Comparison of ENCODE assay signal across 30 mouse cellular contexts in the genomic region with DNA sequence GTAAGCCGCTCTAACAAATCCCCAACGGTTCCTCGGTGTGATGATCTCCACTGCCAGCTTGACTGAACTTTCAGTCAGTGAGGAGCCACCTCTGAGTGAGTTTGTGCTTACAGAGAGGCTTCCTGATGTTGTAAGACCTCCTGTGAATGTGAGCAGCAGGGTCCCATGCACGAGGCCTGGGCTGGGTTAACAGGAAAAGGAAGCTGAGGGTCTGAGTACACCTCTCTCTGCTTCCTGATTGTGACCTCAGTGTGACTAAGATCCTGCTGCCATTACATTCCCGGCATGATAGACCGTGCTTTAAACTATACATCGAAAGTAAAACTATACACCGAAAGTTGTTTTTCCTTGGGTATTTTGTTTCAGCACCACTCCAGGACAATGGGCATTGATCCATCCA. TPM values are rescaled to one million over a fixed set of nuclear protein-coding genes. Genes with fewer than 3 reads are reported as not detected.
A peak's percentile ranks its signal among the peaks of the same experiment; 100 is the strongest.
DNase-seq lines count a peak whose midpoint lies in the region; ATAC-seq and TF ChIP-seq lines count a peak whose summit lies in the region.
"Had no signal": no experiment of that assay in that cellular context is flagged by ENCODE, and none has a peak within 500 bp of the region (broad histone marks: within the 10 kb centered on the region; RNA-seq: fewer than 3 reads in every experiment).

No protein-coding gene starts in this region.

- no peak for TF ChIP-seq EP300 in liver, postnatal 0 days (IDR thresholded peaks at IDR 0.05; ENCODE audit: low read depth)
- TF ChIP-seq EP300 in lung, postnatal 0 days (IDR thresholded peaks at IDR 0.05) = no peak

- ATAC-seq in liver, postnatal 0 days = peak; percentile 40; the same call in 1 of the 2 replicates
- no peak for ATAC-seq in liver, embryonic 11.5 days (replicated peaks; ENCODE audit: low FRiP score)
- ATAC-seq in lung, postnatal 0 days = peak; percentile 62
- peak; percentile 69 for ATAC-seq in common myeloid progenitor, adult 5-6 weeks (replicated peaks; ENCODE audit: low read depth, poor library complexity, severe bottlenecking)
- ATAC-seq in megakaryocyte, adult 5-6 weeks (ENCODE audit: poor library complexity, severe bottlenecking) = peak; percentile 56
- ATAC-seq: CD4-positive, CD25-positive, alpha-beta regulatory T cell, adult 4 months; forebrain, embryonic 13.5 days; forebrain, embryonic 16.5 days had no signal

- H3K9me3 ChIP-seq in liver, postnatal 0 days (ENCODE audit: low read length) = no peaks in the 10 kb centered on the region
- H3K9me3 ChIP-seq in liver, embryonic 11.5 days (ENCODE audit: control insufficient read depth, low read length) = no peaks in the 10 kb centered on the region
- no peaks in the 10 kb centered on the region for H3K9me3 ChIP-seq in lung, postnatal 0 days (ENCODE audit: low read length)
- H3K9me3 ChIP-seq: forebrain, embryonic 10.5 days; forebrain, embryonic 13.5 days; heart, embryonic 12.5 days; heart, embryonic 15.5 days; hindbrain, embryonic 15.5 days had no signal

- H3K9ac ChIP-seq in liver, postnatal 0 days (replicated peaks) = no peak overlapping the region
- H3K9ac ChIP-seq in liver, embryonic 11.5 days (ENCODE audit: low read depth, low read length) = no peak overlapping the region
- no peak overlapping the region for H3K9ac ChIP-seq in lung, postnatal 0 days (replicated peaks; ENCODE audit: low read depth)
- H3K9ac ChIP-seq: forebrain, embryonic 13.5 days; heart, embryonic 12.5 days; heart, embryonic 15.5 days; hindbrain, embryonic 15.5 days had no signal

- no peak overlapping the region for H3K4me2 ChIP-seq in liver, postnatal 0 days (ENCODE audit: low read depth, low read length)
- no peak overlapping the region for H3K4me2 ChIP-seq in liver, embryonic 11.5 days
- H3K4me2 ChIP-seq in lung, postnatal 0 days (replicated peaks; ENCODE audit: low read depth, low read length) = no peak overlapping the region
- H3K4me2 ChIP-seq: forebrain, embryonic 13.5 days; heart, embryonic 12.5 days; heart, embryonic 15.5 days; hindbrain, embryonic 15.5 days had no signal

- no peak overlapping the region for H3K4me3 ChIP-seq in liver, postnatal 0 days (ENCODE audit: low read depth, low read length)
- H3K4me3 ChIP-seq in liver, embryonic 11.5 days (ENCODE audit: low read depth, low read length) = no peak overlapping the region
- H3K4me3 ChIP-seq in lung, postnatal 0 days (ENCODE audit: low read depth, low read length) = no peak overlapping the region
- H3K4me3 ChIP-seq: forebrain, embryonic 10.5 days; forebrain, embryonic 13.5 days; gastrocnemius, adult 2 months; heart, embryonic 12.5 days; heart, embryonic 15.5 days; hindbrain, embryonic 15.5 days had no signal

- H3K27ac ChIP-seq in liver, postnatal 0 days (ENCODE audit: low read depth) = 0 out of 2 replicates have a peak overlapping the region, but pooled peaks have one; percentile 4
- H3K27ac ChIP-seq in liver, embryonic 11.5 days (ENCODE audit: low read depth, low read length) = no peak overlapping the region
- H3K27ac ChIP-seq in lung, postnatal 0 days (ENCODE audit: low read length) = no peak overlapping the region
- H3K27ac ChIP-seq: forebrain, embryonic 10.5 days; forebrain, embryonic 13.5 days; gastrocnemius, adult 2 months; heart, embryonic 15.5 days; hindbrain, embryonic 15.5 days had no signal

- no peaks in the 10 kb centered on the region for H3K36me3 ChIP-seq in liver, postnatal 0 days (replicated peaks; ENCODE audit: insufficient read depth, low read length)
- H3K36me3 ChIP-seq in liver, embryonic 11.5 days (ENCODE audit: control insufficient read depth, insufficient read depth, low read length) = no peaks in the 10 kb centered on the region
- no peaks in the 10 kb centered on the region for H3K36me3 ChIP-seq in lung, postnatal 0 days (ENCODE audit: insufficient read depth, low read length)
- H3K36me3 ChIP-seq: forebrain, embryonic 10.5 days; heart, embryonic 12.5 days; heart, embryonic 15.5 days; hindbrain, embryonic 15.5 days had no signal

- WGBS in liver, postnatal 0 days (ENCODE audit: insufficient replicate concordance) = 52% methylated on average over 8 of the region's 8 CpGs
- 57% methylated on average over 8 of the region's 8 CpGs for WGBS in liver, embryonic 11.5 days
- 62% methylated on average over 8 of the region's 8 CpGs for WGBS in lung, postnatal 0 days

- peaks cover 2% of the 10 kb centered on the region; the same call in 1 of the 2 replicates for H3K4me1 ChIP-seq in liver, postnatal 0 days (ENCODE audit: insufficient read depth)
- no peaks in the 10 kb centered on the region for H3K4me1 ChIP-seq in liver, embryonic 11.5 days (replicated peaks; ENCODE audit: control insufficient read depth, insufficient read depth, low read length)
- no peaks in the 10 kb centered on the region for H3K4me1 ChIP-seq in lung, postnatal 0 days (ENCODE audit: insufficient read depth, low read depth, low read length)
- H3K4me1 ChIP-seq: forebrain, embryonic 10.5 days; forebrain, embryonic 13.5 days; heart, embryonic 12.5 days; heart, embryonic 15.5 days; hindbrain, embryonic 15.5 days had no signal

- no peaks in the 10 kb centered on the region for H3K27me3 ChIP-seq in liver, postnatal 0 days (ENCODE audit: insufficient read depth, low read length)
- no peaks in the 10 kb centered on the region for H3K27me3 ChIP-seq in liver, embryonic 11.5 days (replicated peaks; ENCODE audit: control insufficient read depth, insufficient read depth, low read length)
- H3K27me3 ChIP-seq in lung, postnatal 0 days (replicated peaks; ENCODE audit: insufficient read depth, low read length) = no peaks in the 10 kb centered on the region
- H3K27me3 ChIP-seq: forebrain, embryonic 13.5 days; heart, embryonic 15.5 days; hindbrain, embryonic 15.5 days had no signal

- no peak for DNase-seq in liver, postnatal 0 days
- DNase-seq in liver, embryonic 11.5 days (ENCODE audit: low spot score) = no peak
- peak; percentile 23 for DNase-seq in lung, postnatal 0 days (ENCODE audit: low spot score)
- DNase-seq in lung, postnatal 10 days = no peak
- DNase-seq in ovary, adult 18-20 months (ENCODE audit: low spot score) = no peak
- no peak for DNase-seq in embryo, embryonic 10.5 days (ENCODE audit: low spot score)
- DNase-seq: adrenal gland, adult 2 months; adrenal gland, postnatal 14 days; cerebellum, adult 11 months; cerebellum, adult 2 months; cerebellum, adult 9-11 months; cerebellum, postnatal 25 days; gastrocnemius, adult 2 months; gastrocnemius, postnatal 14 days; heart, adult 18-20 months; heart, postnatal 10 days; heart, postnatal 36 days had no signal

- no peak for TF ChIP-seq CTCF in liver, postnatal 0 days (IDR thresholded peaks at IDR 0.05; ENCODE audit: low read depth)
- TF ChIP-seq CTCF in lung, postnatal 0 days (IDR thresholded peaks at IDR 0.05) = no peak

RNA-seq across cellular contexts. Expression of gene Habp2, which starts 14.9 kb away (rescaled TPM):
- 48.4 and 49.3 TPM in 2 replicates for polyA plus RNA-seq in liver, postnatal 0 days (2015; fragmentation: Nextera tagmentation; extraction: Ambion mirVana)
- 56.3 and 65.6 TPM in 2 replicates for polyA plus RNA-seq in liver, embryonic 11.5 days (2014; fragmentation: Nextera tagmentation; extraction: Ambion mirVana)
- 0.18 TPM in 1 of 2 replicates, not detected in the other for polyA plus RNA-seq in lung, postnatal 0 days (2015; fragmentation: Nextera tagmentation; extraction: Ambion mirVana)
- total RNA-seq in common myeloid progenitor, adult 5-6 weeks (2017) = not detected in 2 replicates
- total RNA-seq in megakaryocyte, adult 5-6 weeks (2015) = not detected in 2 replicates
- not detected in 2 replicates for total RNA-seq in megakaryocyte, adult 5-6 weeks (2017)
- total RNA-seq: gastrocnemius, adult 2 months; gastrocnemius, postnatal 14 days; heart, adult 18-20 months; heart, postnatal 10 days; heart, postnatal 36 days; MEL had no signal
- polyA plus RNA-seq: cerebellum, adult 2 months; cortical plate, adult 2 months; embryonic facial prominence, embryonic 11.5 days; forebrain, embryonic 10.5 days; hindbrain, embryonic 11.5 days had no signal

Comparison
In these comparisons a context has a peak if more than half of its experiments do, and no peak if none do; other contexts are left out.
1. RNA of gene Habp2, which starts 14.9 kb away (polyA plus RNA-seq): 56.3 to 65.6 TPM in liver, embryonic 11.5 days and 48.4 to 49.3 TPM in liver, postnatal 0 days; 0.18 TPM in lung, postnatal 0 days; every median in the first group is over 10 times any median in the second.